Mouse (Mus musculus) kidney, postnatal 0 days (tissue): ENCODE results near the gene Metrn. TPM values are rescaled to one million over a fixed set of nuclear protein-coding genes. Genes with fewer than 3 reads are reported as not detected.

Experiments
- ATAC-seq: fragments of 200-750 bp; cut with Nextera tagmentation; replicated peaks from 2 replicates; pipeline ENCODE4 v1.8.0; 2017; ENCODE audit warnings: low read depth, moderate number of reproducible peaks, moderate TSS enrichment, moderate library complexity; ENCODE audit not compliant: low FRiP score
- DNase-seq: peaks from one replicate; pipeline ENCODE4 v3.0.0-alpha.2; 2016; ENCODE audit warnings: low spot score
- H3K27ac ChIP-seq: fragments of 300-500 bp; sonication (generic); 2 replicates; pipeline ENCODE4 v1.5.1; 2014; ENCODE audit warnings: mild to moderate bottlenecking
- H3K27me3 ChIP-seq: fragments of 300-500 bp; sonication (generic); 2 replicates; pipeline ENCODE4 v1.6.1; 2014; ENCODE audit warnings: low read length, mixed read lengths; ENCODE audit not compliant: insufficient read depth
- H3K36me3 ChIP-seq: fragments of 300-500 bp; sonication (generic); 2 replicates; pipeline ENCODE4 v1.6.1; 2014; ENCODE audit warnings: low read length, mixed read lengths; ENCODE audit not compliant: insufficient read depth
- H3K4me1 ChIP-seq: fragments of 300-500 bp; sonication (generic); replicated peaks from 2 replicates; pipeline ENCODE4 v1.6.1; 2014; ENCODE audit warnings: antibody characterized with exemption, low read length, mixed read lengths; ENCODE audit not compliant: insufficient read depth
- H3K4me2 ChIP-seq: fragments of 300-500 bp; sonication (generic); 2 replicates; pipeline ENCODE4 v1.6.1; 2014; ENCODE audit warnings: mild to moderate bottlenecking, low read length, moderate library complexity, mixed read lengths
- H3K4me3 ChIP-seq: fragments of 300-500 bp; sonication (generic); replicated peaks from 2 replicates; pipeline ENCODE4 v1.5.1; 2014; ENCODE audit warnings: low read depth, low read length
- H3K9ac ChIP-seq: fragments of 300-500 bp; sonication (generic); 2 replicates; pipeline ENCODE4 v1.6.1; 2014; ENCODE audit warnings: low read depth, low read length
- H3K9me3 ChIP-seq: fragments of 300-500 bp; sonication (generic); replicated peaks from 2 replicates; pipeline ENCODE4 v1.6.1; 2016; ENCODE audit warnings: low read length, inconsistent platforms, mixed read lengths
- CTCF ChIP-seq: IDR thresholded peaks from 2 replicates; pipeline ENCODE4 v1.5.1; 2016; ENCODE audit warnings: antibody characterized with exemption, low read depth, mild to moderate bottlenecking, moderate library complexity
- WGBS: fragments of 180-500 bp; shearing (Covaris S2); extraction: QIAGEN DNeasy Blood & Tissue Kit; methylation state at CpG from one replicate; pipeline ENCODE4 v1.1.7; 2014; 5-methylcytosine and 5-hydroxymethylcytosine counted together
- polyA plus RNA-seq: library from polyadenylated mRNA; unstranded; fragments of >200 nt; fragmentation: Nextera tagmentation; extraction: Ambion mirVana; gene quantifications from 2 replicates; pipeline ENCODE4 v1.2.1, GENCODE M21; 2015

Metrn gene
- polyA plus RNA-seq, 1 experiment from 2014 or later, result 45.4 TPM

DNA sequence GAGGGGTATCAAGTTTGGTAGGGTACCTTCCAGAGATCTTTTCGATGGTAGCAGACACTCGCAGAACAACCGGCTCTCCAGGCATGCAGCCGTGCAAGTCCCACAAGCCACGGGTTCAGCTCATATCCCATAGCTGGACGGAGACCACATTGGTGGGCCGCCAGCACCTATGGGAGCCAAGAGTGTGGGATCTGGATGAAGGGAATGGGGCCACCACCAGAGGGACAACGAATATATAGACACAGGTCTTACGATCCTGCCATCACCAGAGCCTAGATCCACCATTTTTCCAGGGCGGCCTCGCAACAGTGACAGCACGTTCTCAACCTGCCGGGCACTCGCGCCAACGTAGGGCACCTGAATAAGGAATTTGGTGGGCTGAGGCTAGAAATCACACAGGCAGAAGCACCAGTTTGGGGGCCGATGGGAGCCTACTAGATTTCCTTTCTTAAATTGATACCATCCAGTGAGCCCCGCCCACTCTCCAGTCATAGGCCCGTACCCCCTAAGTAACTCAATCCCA lies 5.6 kb downstream of the Metrn start:
- DNase-seq (peak; percentile 9), ATAC-seq (no peak)
- Histone ChIP-seq H3K9ac (peak overlapping the region; percentile 73), H3K9me3 (no peaks in the 10 kb centered on the region), H3K4me3 (peak overlapping the region; percentile 53), H3K4me2 (peak overlapping the region; percentile 86), H3K36me3 (no peaks in the 10 kb centered on the region), H3K4me1 (peaks cover 37% of the 10 kb centered on the region), H3K27me3 (no peaks in the 10 kb centered on the region), H3K27ac (peak overlapping the region; percentile 93)
- 20% methylated on average over 19 of the region's 19 CpGs for WGBS
- TF ChIP-seq CTCF, result peak; percentile 23; the same call in 1 of the 2 replicates

GRCm38 (mm10) chr17:25786781-25787504 lies 10.0 kb downstream of the Metrn start:
- TF ChIP-seq CTCF, result no peak
- H3K9ac ChIP-seq, result no peak overlapping the region
- no peaks in the 10 kb centered on the region for H3K27me3 ChIP-seq
- peaks cover 21% of the 10 kb centered on the region; the same call in 1 of the 2 replicates for H3K4me1 ChIP-seq
- H3K36me3 ChIP-seq, result peaks cover 18% of the 10 kb centered on the region
- H3K27ac ChIP-seq, result no peak overlapping the region
- ATAC-seq (no peak), DNase-seq (no peak)
- no peak overlapping the region for H3K4me2 ChIP-seq
- WGBS, result 93% methylated on average over 9 of the region's 9 CpGs
- no peak overlapping the region for H3K4me3 ChIP-seq
- no peaks in the 10 kb centered on the region for H3K9me3 ChIP-seq

- H3K9ac ChIP-seq, result peak within 1 kb of the TSS; percentile 59
- peaks cover 24% of the 10 kb centered on the region for H3K36me3 ChIP-seq
- WGBS, result 79% methylated on average over 3 of the region's 3 CpGs
- TF ChIP-seq CTCF, result no peak
- DNase-seq, result no peak
- H3K27ac ChIP-seq, result peak within 1 kb of the TSS; percentile 67; the same call in 1 of the 2 replicates
- H3K27me3 ChIP-seq, result no peaks in the 10 kb centered on the region
- H3K4me1 ChIP-seq, result peaks cover 17% of the 10 kb centered on the region; the same call in 1 of the 2 replicates
- H3K4me2 ChIP-seq, result peak within 1 kb of the TSS; percentile 83
- no peaks in the 10 kb centered on the region for H3K9me3 ChIP-seq
- no peak for ATAC-seq
- peak within 1 kb of the TSS; percentile 63 for H3K4me3 ChIP-seq
These were observed 10.7 kb downstream of the Metrn start, which contains the start of gene Ccdc78 for GRCm38 (mm10) chr17:25786280-25786679. Gene Ccdc78, plus strand, starts transcription at chr17:25786580.

GRCm38 (mm10) chr17:25785281-25785745 lies 11.6 kb downstream of the Metrn start, which contains the start of gene Haghl:
Gene Haghl, minus strand, starts transcription at chr17:25785673.
- peak within 1 kb of the TSS; percentile 63 for H3K4me3 ChIP-seq
- no peaks in the 10 kb centered on the region for H3K27me3 ChIP-seq
- WGBS, result under 1% methylated on average over 23 of the region's 23 CpGs
- DNase-seq, result peak; percentile 98
- H3K4me1 ChIP-seq, result peaks cover 10% of the 10 kb centered on the region; the same call in 1 of the 2 replicates
- peak within 1 kb of the TSS; percentile 67; the same call in 1 of the 2 replicates for H3K27ac ChIP-seq
- peaks cover 28% of the 10 kb centered on the region for H3K36me3 ChIP-seq
- peak; percentile 25; the same call in 1 of the 2 replicates for TF ChIP-seq CTCF
- no peaks in the 10 kb centered on the region for H3K9me3 ChIP-seq
- H3K4me2 ChIP-seq, result peak within 1 kb of the TSS; percentile 83
- peak; percentile 76 for ATAC-seq
- peak within 1 kb of the TSS; percentile 59 for H3K9ac ChIP-seq

GRCm38 (mm10) chr17:25783861-25784574 lies 12.9 kb downstream of the Metrn start:
- no peak for ATAC-seq
- H3K4me1 ChIP-seq, result peaks cover 10% of the 10 kb centered on the region; the same call in 1 of the 2 replicates
- H3K36me3 ChIP-seq, result peaks cover 32% of the 10 kb centered on the region
- no peak overlapping the region for H3K27ac ChIP-seq
- H3K9me3 ChIP-seq, result no peaks in the 10 kb centered on the region
- DNase-seq, result no peak
- H3K4me2 ChIP-seq, result peak overlapping the region; percentile 83
- peak overlapping the region; percentile 59; the same call in 1 of the 2 replicates for H3K9ac ChIP-seq
- no peaks in the 10 kb centered on the region for H3K27me3 ChIP-seq
- 67% methylated on average over 15 of the region's 15 CpGs for WGBS
- H3K4me3 ChIP-seq, result peak overlapping the region; percentile 63; the same call in 1 of the 2 replicates
- TF ChIP-seq CTCF, result no peak

DNA sequence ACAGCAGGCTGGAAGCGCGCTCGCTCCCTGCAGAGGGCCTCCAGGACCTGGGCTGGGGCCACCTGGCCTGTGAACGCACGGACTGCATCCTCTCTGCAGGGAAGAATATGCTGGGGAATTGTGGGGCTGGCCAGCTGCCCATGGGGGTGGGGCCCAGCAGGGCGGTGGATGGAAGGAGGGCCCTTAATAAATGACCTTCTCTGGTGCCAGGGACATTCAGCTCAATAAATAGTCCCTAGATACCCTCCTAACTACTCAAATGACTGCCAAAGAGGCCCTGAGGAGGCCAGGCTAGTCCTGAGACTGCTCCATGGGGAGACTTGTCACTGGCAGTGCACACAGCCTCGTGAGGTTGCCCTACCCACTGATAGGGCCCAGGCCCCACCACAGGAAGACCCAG lies 13.8 kb downstream of the Metrn start:
- DNase-seq (no peak), ATAC-seq (no peak)
- no peak for TF ChIP-seq CTCF
- Histone ChIP-seq H3K9ac (0 out of 2 replicates have a peak overlapping the region, but pooled peaks have one; percentile 18), H3K4me1 (peaks cover 10% of the 10 kb centered on the region; the same call in 1 of the 2 replicates), H3K27ac (no peak overlapping the region), H3K36me3 (peaks cover 32% of the 10 kb centered on the region), H3K27me3 (no peaks in the 10 kb centered on the region), H3K4me2 (no peak overlapping the region), H3K4me3 (no peak overlapping the region), H3K9me3 (no peaks in the 10 kb centered on the region)
- WGBS, result 83% methylated on average over 7 of the region's 7 CpGs
